Mouse (Mus musculus): ENCODE data around the gene Actl10. TPM values are rescaled to one million over a fixed set of nuclear protein-coding genes. Genes with fewer than 3 reads are reported as not detected.

Actl10 gene
- total and polyA plus RNA-seq, 3 experiments: 0.35 to 0.79 TPM; not detected in 1

DNA sequence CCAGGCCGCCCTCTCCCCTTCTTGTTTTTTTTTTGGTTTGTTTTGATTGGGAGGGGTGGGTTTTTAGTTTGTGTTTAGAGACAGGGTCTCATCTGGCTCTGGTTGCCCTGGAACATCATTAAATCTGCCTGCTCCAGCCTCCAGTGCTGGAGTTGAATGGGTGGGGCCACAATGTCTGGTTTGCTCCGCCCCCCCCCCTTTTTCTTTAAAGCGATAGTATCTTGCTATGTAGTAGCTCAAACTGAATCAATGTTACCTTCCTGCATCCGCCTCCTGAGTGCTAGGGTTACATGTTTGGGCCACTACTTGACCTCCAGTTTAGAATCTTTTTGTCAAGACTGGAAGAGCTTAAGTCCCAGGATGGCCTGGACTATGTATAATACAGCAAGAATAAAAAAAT, 19.7 kb downstream of the Actl10 start:
- Histone ChIP-seq H3K4me1 (ENCODE audit: control insufficient read depth in 1 of 2, insufficient read depth in 2 of 2, low read length in 2 of 2) (peaks cover 0 to 20% of the 10 kb centered on the region in 2 experiments; a peak in 3 of 4 replicates), H3K27me3 (ENCODE audit: control insufficient read depth in 1 of 2, insufficient read depth in 2 of 2, low read length in 2 of 2) (no peaks in the 10 kb centered on the region), H3K4me3 (ENCODE audit: control insufficient read depth in 1 of 2, insufficient read depth in 1 of 2, low read depth in 2 of 2, low read length in 2 of 2) (peak overlapping the region; percentile 54 to 63; a peak in 2 of 4 replicates), H3K36me3 (ENCODE audit: control insufficient read depth in 1 of 2, insufficient read depth in 2 of 2, low read length in 2 of 2) (peaks cover 0 to 23% of the 10 kb centered on the region in 2 experiments; a peak in 2 of 4 replicates), H3K27ac (ENCODE audit: control insufficient read depth, low read depth, low read length) (no peak overlapping the region), H3K79me2 (ENCODE audit: control insufficient read depth, insufficient read depth, low read length, poor library complexity) (peaks cover 27% of the 10 kb centered on the region), H3K9ac (ENCODE audit: control insufficient read depth, low read depth, low read length, poor library complexity, severe bottlenecking) (peak overlapping the region; percentile 61), H3K9me3 (replicated peaks; ENCODE audit: insufficient read depth, low read length) (no peaks in the 10 kb centered on the region)
- DNase-seq (ENCODE audit: low read depth, low spot score): peak; percentile 66
- TF ChIP-seq POLR2AphosphoS2 (IDR thresholded peaks at IDR 0.05; ENCODE audit: low read length) (no peak), SIN3A (IDR thresholded peaks at IDR 0.05; ENCODE audit: low read length) (peak; percentile 63), ELF1 (IDR thresholded peaks at IDR 0.05; ENCODE audit: low read depth, low read length) (no peak), POLR2A (IDR thresholded peaks at IDR 0.05; ENCODE audit: control insufficient read depth in 1 of 2, insufficient read depth in 1 of 2, low read depth in 1 of 2, low read length in 2 of 2, poor library complexity in 1 of 2) (0 out of 4 replicates have a peak, but pooled peaks of 1 of the 2 experiments have one; percentile 28), HCFC1 (IDR thresholded peaks at IDR 0.05; ENCODE audit: low read depth, low read length) (0 out of 2 replicates have a peak, but pooled peaks have one; percentile 47), ZMIZ1 (IDR thresholded peaks at IDR 0.05; ENCODE audit: low read depth, low read length) (no peak), TBP (IDR thresholded peaks at IDR 0.05; ENCODE audit: low read depth, low read length) (0 out of 2 replicates have a peak, but pooled peaks have one; percentile 26), GATA1 (IDR thresholded peaks at IDR 0.05; ENCODE audit: low read depth, low read length) (0 out of 2 replicates have a peak, but pooled peaks have one; percentile 10), MYB (IDR thresholded peaks at IDR 0.05; ENCODE audit: low read depth, low read length) (no peak), ZNF384 (IDR thresholded peaks at IDR 0.05; ENCODE audit: low read depth, low read length) (peak; percentile 87), NRF1 (IDR thresholded peaks at IDR 0.05; ENCODE audit: insufficient read depth, low read depth, low read length, poor library complexity, severe bottlenecking) (0 out of 2 replicates have a peak, but pooled peaks have one; percentile 13), UBTF (IDR thresholded peaks at IDR 0.05; ENCODE audit: borderline replicate concordance, insufficient read depth, low read depth, low read length) (no peak), NELFE (IDR thresholded peaks at IDR 0.05; ENCODE audit: low read depth, low read length) (0 out of 2 replicates have a peak, but pooled peaks have one; percentile 19), SMC3 (IDR thresholded peaks at IDR 0.05; ENCODE audit: low read depth, low read length) (no peak)

- no peak overlapping the region for H3K9ac ChIP-seq (ENCODE audit: control insufficient read depth, low read depth, low read length, poor library complexity, severe bottlenecking)
- H3K4me1 ChIP-seq (ENCODE audit: control insufficient read depth in 1 of 2, insufficient read depth in 2 of 2, low read length in 2 of 2): peaks cover 0 to 20% of the 10 kb centered on the region in 2 experiments; a peak in 3 of 4 replicates
- H3K9me3 ChIP-seq (replicated peaks; ENCODE audit: insufficient read depth, low read length): no peaks in the 10 kb centered on the region
- no peak overlapping the region for H3K4me3 ChIP-seq (ENCODE audit: control insufficient read depth in 1 of 2, insufficient read depth in 1 of 2, low read depth in 2 of 2, low read length in 2 of 2)
- H3K79me2 ChIP-seq (ENCODE audit: control insufficient read depth, insufficient read depth, low read length, poor library complexity): peaks cover 21% of the 10 kb centered on the region
- DNase-seq (ENCODE audit: low read depth, low spot score): no peak
- H3K36me3 ChIP-seq (ENCODE audit: control insufficient read depth in 1 of 2, insufficient read depth in 2 of 2, low read length in 2 of 2): peaks cover 0 to 20% of the 10 kb centered on the region in 2 experiments; a peak in 2 of 4 replicates
- no peaks in the 10 kb centered on the region for H3K27me3 ChIP-seq (ENCODE audit: control insufficient read depth in 1 of 2, insufficient read depth in 2 of 2, low read length in 2 of 2)
- TF ChIP-seq E2F4 (IDR thresholded peaks at IDR 0.05; ENCODE audit: borderline replicate concordance, low read depth, low read length) (no peak), UBTF (IDR thresholded peaks at IDR 0.05; ENCODE audit: borderline replicate concordance, insufficient read depth, low read depth, low read length) (no peak), ELF1 (IDR thresholded peaks at IDR 0.05; ENCODE audit: low read depth, low read length) (no peak), ZC3H11A (IDR thresholded peaks at IDR 0.05; ENCODE audit: low read depth, low read length) (no peak), KAT2A (conservative IDR thresholded peaks at IDR 0.05; ENCODE audit: low read depth, low read length) (no peak), GATA1 (IDR thresholded peaks at IDR 0.05; ENCODE audit: low read depth, low read length) (no peak), ZMIZ1 (IDR thresholded peaks at IDR 0.05; ENCODE audit: low read depth, low read length) (no peak), MYB (IDR thresholded peaks at IDR 0.05; ENCODE audit: low read depth, low read length) (no peak), MAZ (IDR thresholded peaks at IDR 0.05; ENCODE audit: low read depth, low read length) (no peak), NRF1 (IDR thresholded peaks at IDR 0.05; ENCODE audit: insufficient read depth, low read depth, low read length, poor library complexity, severe bottlenecking) (no peak), NELFE (IDR thresholded peaks at IDR 0.05; ENCODE audit: low read depth, low read length) (no peak), SMC3 (IDR thresholded peaks at IDR 0.05; ENCODE audit: low read depth, low read length) (no peak), TBP (IDR thresholded peaks at IDR 0.05; ENCODE audit: low read depth, low read length) (no peak), MXI1 (IDR thresholded peaks at IDR 0.05; ENCODE audit: low read depth, low read length) (no peak), MEF2A (IDR thresholded peaks at IDR 0.05; ENCODE audit: extremely low read depth, insufficient replicate concordance, low read depth, low read length, poor library complexity, severe bottlenecking) (no peak), MAX (IDR thresholded peaks at IDR 0.05; ENCODE audit: low read length) (no peak), TCF12 (IDR thresholded peaks at IDR 0.05; ENCODE audit: low read depth, low read length) (no peak), USF1 (IDR thresholded peaks at IDR 0.05; ENCODE audit: low read depth, low read length) (no peak), HCFC1 (IDR thresholded peaks at IDR 0.05; ENCODE audit: low read depth, low read length) (no peak)
- H3K27ac ChIP-seq (ENCODE audit: control insufficient read depth, low read depth, low read length): no peak overlapping the region
Observed at GRCm38 (mm10) chr2:154571976-154572375, 20.4 kb downstream of the Actl10 start.

All from MEL (cell line).